Mouse (Mus musculus) cerebellum, adult (tissue): ENCODE measurements around the gene Abca4.

Source experiments
- ATAC-seq: cut with Nextera tagmentation; 2 replicates; pipeline ENCODE4 v1.9.2; 2017; ENCODE audit warnings: mild to moderate bottlenecking, moderate library complexity, mixed read lengths; ENCODE audit not compliant: insufficient number of reproducible peaks, low FRiP score, low TSS enrichment

Abca4 gene

GRCm38 (mm10) chr3:122043799-122044547, at the start of gene Abca4:
Gene Abca4 (plus strand): TSS chr3:122044443.
- no peak for ATAC-seq

DNA sequence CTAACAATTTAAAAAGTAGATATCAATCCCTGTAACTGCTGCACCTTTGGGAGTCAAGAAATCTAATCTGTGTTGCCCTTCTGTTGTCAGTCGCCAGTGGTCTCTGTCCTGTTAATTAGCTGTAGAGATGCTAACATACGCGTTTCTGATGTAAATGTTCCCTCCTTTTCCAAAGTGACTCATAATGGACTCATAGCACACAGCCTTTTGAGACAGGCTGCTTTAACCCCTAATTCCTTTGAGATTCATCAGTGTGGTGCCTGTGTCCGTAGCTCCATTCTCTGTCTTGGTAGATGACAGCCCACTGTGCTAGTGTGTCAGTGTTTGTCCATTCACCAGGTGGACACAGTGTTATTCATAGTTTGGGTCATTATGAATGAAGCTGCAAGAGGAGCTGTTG, 49.1 kb upstream of the Abca4 start:
- ATAC-seq = no peak

DNA sequence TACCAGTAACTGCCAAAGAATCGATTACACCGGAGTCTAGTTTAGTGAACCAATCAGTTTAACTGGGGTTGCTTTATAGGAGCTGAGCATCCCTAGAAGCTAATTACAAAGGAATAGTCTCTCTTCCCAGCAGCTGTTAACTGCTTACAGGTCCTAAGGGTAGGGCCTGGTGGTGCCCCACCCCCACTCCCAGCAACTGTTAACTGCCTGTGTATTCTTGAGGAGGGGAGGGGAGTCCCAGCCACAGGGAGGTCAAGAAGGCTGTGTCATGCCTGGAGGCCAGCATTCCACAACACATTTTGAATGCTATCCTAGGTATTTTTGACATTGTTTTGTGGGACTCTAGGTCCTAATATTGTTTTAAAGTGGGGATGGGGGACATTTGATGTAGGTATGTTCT, 44.3 kb upstream of the Abca4 start:
- ATAC-seq = no peak

DNA sequence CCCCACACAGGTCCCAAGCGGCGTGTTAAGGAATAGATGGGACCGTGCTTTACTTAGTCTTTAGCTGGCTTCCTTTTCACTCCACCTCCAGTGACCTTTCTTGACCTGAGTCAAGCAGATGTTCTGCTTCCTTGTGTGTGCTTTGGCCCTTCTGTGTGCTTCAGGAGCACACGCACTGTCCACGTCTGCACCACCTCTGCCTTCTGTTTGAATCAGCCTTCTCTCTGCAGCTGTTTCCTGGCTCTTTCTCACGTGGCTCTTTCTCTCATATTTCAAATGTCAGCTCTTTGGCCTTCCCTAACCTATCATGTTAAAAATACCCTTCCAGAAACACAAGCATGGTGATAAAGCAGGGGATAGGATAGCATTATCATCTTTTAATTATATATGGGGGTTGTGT, 42.7 kb upstream of the Abca4 start:
- ATAC-seq = no peak

DNA sequence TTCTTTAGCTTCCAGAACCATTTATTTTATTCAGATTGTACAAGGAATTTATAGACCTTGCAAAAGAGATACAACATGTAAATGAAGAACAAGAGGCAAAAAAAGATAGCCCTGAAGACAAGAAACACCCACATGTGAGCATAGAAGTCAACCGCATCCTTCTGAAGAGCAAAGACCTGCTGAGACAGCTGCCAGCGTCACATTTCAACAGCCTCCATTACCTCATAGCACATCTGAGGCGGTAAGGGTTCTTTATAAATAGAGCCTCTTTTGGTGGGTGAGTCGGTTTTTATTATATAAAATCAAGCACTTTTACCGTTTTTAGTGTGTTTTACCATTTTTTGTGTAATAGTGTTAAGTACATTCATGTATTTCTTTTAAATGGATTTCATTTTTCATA, 34.4 kb upstream of the Abca4 start:
- ATAC-seq = no peak

GRCm38 (mm10) chr3:122010292-122010691, 34.0 kb upstream of the Abca4 start:
- no peak for ATAC-seq

DNA sequence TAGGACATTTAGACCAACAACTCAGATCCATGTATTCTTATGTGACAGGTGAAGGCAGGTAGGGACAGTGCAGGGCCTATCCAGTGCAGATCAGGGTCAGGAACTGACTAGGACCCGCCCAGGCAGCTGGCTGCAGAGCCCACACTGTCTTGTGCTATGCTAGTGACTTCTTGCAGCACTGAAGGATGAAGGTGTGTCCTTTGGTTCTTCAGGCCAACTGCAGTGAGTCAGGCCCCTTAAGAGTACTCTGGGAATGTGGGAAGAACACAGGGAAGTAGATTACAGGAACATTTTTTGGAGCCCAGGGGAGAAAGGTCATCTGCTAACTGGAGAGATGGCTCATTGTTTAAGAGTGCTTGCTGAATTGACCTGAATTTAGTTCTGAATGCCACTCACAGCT, 31.8 kb upstream of the Abca4 start:
- no peak for ATAC-seq

- ATAC-seq = no peak
Measured at GRCm38 (mm10) chr3:122018421-122018820, 25.8 kb upstream of the Abca4 start.

- ATAC-seq = no peak
Measured at GRCm38 (mm10) chr3:122019159-122019558, 25.1 kb upstream of the Abca4 start.

GRCm38 (mm10) chr3:122021029-122021652, 23.1 kb upstream of the Abca4 start:
- ATAC-seq = no peak

- no peak for ATAC-seq
Measured at GRCm38 (mm10) chr3:122022355-122022754, 21.9 kb upstream of the Abca4 start.

GRCm38 (mm10) chr3:122026676-122027075, 17.6 kb upstream of the Abca4 start:
- ATAC-seq = no peak

DNA sequence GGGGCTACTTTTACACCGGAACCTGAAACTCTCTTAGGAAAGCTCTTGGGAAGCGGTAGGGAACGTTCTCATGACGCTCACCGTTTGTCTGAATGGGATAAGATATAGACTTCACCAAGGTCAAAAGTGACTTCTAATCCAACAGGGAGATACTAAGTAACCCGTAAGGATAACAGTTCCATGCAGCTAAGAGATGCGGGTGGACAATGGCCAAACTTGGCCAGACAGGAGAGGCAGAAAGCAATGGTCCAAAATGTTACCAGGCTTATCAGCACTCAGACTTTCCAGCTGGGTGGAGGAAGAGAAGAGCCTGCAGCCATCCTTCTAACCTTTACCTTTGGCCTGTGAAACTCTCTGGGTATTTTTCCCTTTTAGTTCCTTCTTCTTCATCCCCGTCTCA, 16.5 kb upstream of the Abca4 start:
- ATAC-seq = no peak

DNA sequence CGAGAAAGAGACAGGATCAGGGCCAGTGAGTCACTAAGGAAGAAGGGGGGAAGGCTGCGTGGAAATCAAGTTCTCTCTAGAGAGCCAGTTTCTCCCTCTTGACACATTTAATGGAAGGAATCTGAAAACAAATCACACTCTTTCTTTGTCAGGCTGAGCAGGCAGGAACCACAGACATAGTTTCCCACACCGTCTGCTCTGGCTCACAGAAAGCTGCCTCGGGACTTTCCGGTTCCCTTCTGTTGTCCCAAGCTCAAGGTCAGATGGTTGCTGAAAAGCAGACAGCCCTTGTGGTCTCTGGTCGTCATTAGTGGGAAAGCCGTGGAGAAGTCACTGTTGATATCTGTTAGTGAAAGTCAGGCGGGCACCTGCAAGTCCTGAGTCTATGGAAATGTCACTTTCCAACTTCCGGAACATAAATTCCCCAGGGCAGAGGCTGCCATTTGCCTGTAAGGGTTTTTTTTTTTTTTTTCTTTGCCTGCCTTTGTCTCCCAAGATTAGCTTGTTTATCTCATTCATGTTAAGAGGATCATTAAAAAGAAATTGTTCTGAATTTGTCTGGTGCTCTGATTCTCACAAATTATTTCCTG, 10.9 kb upstream of the Abca4 start:
- ATAC-seq = no peak

GRCm38 (mm10) chr3:122034240-122034639, 10.0 kb upstream of the Abca4 start:
- no peak for ATAC-seq

DNA sequence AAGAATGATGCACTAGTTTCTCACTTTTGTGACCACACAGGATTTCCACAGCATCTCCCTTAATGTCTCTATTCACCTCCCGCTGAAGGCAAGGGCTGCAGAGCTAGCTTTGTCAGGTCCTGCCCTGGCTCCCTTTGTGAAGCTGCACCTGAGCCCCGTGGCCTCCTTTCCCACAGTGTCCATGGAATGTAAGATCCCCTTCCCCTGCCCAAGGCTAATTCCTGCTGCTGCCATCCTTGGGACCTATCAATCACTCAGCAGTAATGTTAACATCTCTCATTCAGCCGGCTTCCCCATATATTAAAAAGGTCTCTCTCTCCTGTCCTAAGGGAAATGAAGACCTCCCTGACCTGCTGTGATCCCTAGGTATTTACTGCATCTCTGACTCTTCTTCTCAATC, 9.2 kb upstream of the Abca4 start:
- ATAC-seq = no peak

GRCm38 (mm10) chr3:122040522-122040921, 3.7 kb upstream of the Abca4 start:
- no peak for ATAC-seq

GRCm38 (mm10) chr3:122043102-122043501, 1.1 kb upstream of the Abca4 start:
- ATAC-seq = no peak

- ATAC-seq = no peak
Measured at GRCm38 (mm10) chr3:122046187-122046620, 2.0 kb downstream of the Abca4 start.

DNA sequence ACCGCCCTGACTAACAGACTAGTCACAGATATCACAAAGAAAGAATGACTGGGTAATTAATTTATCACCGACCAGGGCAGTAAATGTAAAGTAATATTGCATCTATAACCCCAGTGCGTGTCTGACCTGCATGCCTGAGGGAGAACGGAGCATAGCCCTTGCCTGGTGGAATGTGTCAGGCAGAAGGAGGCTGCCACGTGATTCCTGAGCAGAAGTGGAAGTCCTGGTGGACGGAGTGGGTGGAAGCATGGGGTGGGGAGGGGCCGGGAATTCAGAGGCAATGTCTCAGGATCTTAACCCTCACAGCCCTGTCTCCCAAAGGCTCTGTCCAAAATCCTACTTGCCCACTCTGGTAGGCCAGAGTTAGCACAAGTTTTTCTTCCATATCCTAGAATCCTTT, 3.2 kb downstream of the Abca4 start:
- no peak for ATAC-seq

DNA sequence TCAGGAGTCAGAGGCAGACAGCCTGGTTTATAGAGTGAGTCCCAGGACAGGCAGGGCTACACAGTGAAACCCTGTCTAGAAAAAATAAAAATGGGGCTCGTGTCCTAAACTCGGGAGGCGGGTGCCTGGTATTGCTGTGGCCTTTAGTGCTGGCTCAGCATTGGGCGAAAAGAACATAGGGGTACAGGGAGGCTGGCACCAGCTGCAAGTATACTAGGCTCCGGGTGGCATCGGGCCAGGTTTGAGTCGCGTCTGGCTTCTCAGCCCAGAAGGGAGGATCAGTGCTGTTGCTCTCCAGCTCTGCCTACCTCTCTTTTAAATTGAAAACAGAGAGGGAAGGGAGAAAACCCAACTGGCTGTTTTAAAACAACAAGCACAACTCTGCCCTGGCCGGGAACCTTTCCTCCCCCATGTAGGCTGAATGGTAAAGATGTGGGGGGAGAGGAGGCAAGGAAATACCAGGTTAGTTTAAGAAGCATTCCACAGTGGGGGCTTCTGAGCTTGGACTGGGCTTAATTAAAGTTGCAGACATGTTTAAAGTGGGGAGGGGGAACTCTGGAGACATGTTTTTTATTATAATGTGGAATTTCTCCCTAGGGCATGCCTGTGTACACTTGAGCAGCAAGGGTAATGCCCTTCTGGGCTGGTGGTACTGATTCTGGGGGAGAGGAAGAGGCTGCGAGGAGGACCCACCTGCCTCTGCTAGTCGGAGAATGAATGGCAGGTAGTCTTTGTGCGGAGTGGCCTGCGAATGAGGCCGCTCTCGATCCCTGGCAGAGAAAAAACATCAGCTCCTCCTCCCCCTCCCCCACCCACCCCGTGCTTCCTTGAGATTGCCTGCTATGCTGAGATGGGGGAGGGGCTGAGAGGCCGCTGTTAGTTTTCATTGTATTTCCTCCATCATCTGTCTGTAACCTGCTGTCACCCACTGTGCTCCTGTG, 3.9 kb downstream of the Abca4 start:
- no peak for ATAC-seq
